Mouse (Mus musculus): ENCODE results near the gene Carns1. TPM values are rescaled to one million over a fixed set of nuclear protein-coding genes. Genes with fewer than 3 reads are reported as not detected.
A peak's percentile ranks its signal among the peaks of the same experiment; 100 is the strongest.

Carns1 gene
- total and polyA plus RNA-seq, 3 experiments: 1.7 to 4.0 (median 3.8) TPM

- DNase-seq (ENCODE audit: extremely low read depth): peak; percentile 73
- H3K9me3 ChIP-seq (replicated peaks; ENCODE audit: low read length): no peaks in the 10 kb centered on the region
- no peaks in the 10 kb centered on the region for H3K27me3 ChIP-seq (replicated peaks)
- peak overlapping the region; percentile 52 for H3K4me2 ChIP-seq (ENCODE audit: insufficient read depth, low read depth, poor library complexity, severe bottlenecking)
- no peak for TF ChIP-seq UBTF (IDR thresholded peaks at IDR 0.05; ENCODE audit: low read depth, low read length)
- TF ChIP-seq NRF1 (IDR thresholded peaks at IDR 0.05; ENCODE audit: low read depth, low read length): 0 out of 2 replicates have a peak, but pooled peaks have one; percentile 38
- TF ChIP-seq SIN3A (IDR thresholded peaks at IDR 0.05; ENCODE audit: low read length): peak; percentile 81; the same call in 1 of the 2 replicates
- TF ChIP-seq PAX5 (IDR thresholded peaks at IDR 0.05; ENCODE audit: low read length): no peak
- TF ChIP-seq MAZ (IDR thresholded peaks at IDR 0.05; ENCODE audit: low read depth, low read length): peak; percentile 88
- TF ChIP-seq ZC3H11A (IDR thresholded peaks at IDR 0.05; ENCODE audit: low read depth, low read length): no peak
- no peak for TF ChIP-seq E2F4 (IDR thresholded peaks at IDR 0.05; ENCODE audit: insufficient replicate concordance, low read depth, low read length)
- peak; percentile 91 for TF ChIP-seq CHD2 (IDR thresholded peaks at IDR 0.05; ENCODE audit: low read length)
- no peak; the same call in 1 of the 2 replicates for TF ChIP-seq RAD21 (IDR thresholded peaks at IDR 0.05; ENCODE audit: low read depth, low read length)
- TF ChIP-seq MAX (IDR thresholded peaks at IDR 0.05; ENCODE audit: low read length): peak; percentile 80
- TF ChIP-seq POLR2AphosphoS2 (IDR thresholded peaks at IDR 0.05; ENCODE audit: low read depth, low read length): peak; percentile 95; the same call in 1 of the 2 replicates
- no peak for TF ChIP-seq SMC3 (IDR thresholded peaks at IDR 0.05; ENCODE audit: low read depth, low read length)
- TF ChIP-seq ZMIZ1 (IDR thresholded peaks at IDR 0.05; ENCODE audit: low read depth, low read length): peak; percentile 80
- peak; percentile 73; the same call in 1 of the 2 replicates for TF ChIP-seq EP300 (IDR thresholded peaks at IDR 0.05; ENCODE audit: low read length)
- TF ChIP-seq NELFE (IDR thresholded peaks at IDR 0.05; ENCODE audit: low read depth, low read length): peak; percentile 81
- TF ChIP-seq MXI1 (IDR thresholded peaks at IDR 0.05; ENCODE audit: low read depth, low read length): peak; percentile 75
- TF ChIP-seq USF2 (conservative IDR thresholded peaks at IDR 0.05; ENCODE audit: low read depth, low read length): no peak; the same call in 1 of the 2 replicates
- TF ChIP-seq MAFK (IDR thresholded peaks at IDR 0.05; ENCODE audit: insufficient replicate concordance, low read length): peak; percentile 68; the same call in 1 of the 2 replicates
- TF ChIP-seq ETS1 (conservative IDR thresholded peaks at IDR 0.05; ENCODE audit: low read depth, low read length): peak; percentile 72
- TF ChIP-seq MEF2A (IDR thresholded peaks at IDR 0.05; ENCODE audit: borderline replicate concordance, low read depth, low read length): peak; percentile 74
- no peak; the same call in 1 of the 2 replicates for TF ChIP-seq RCOR1 (conservative IDR thresholded peaks at IDR 0.05; ENCODE audit: low read depth, low read length)
- TF ChIP-seq BHLHE40 (IDR thresholded peaks at IDR 0.05; ENCODE audit: low read depth, low read length): peak; percentile 93
- peak; percentile 69 for TF ChIP-seq ELF1 (IDR thresholded peaks at IDR 0.05; ENCODE audit: low read depth, low read length)
- peak; percentile 44; the same call in 1 of the 2 replicates for TF ChIP-seq MYC (IDR thresholded peaks at IDR 0.05; ENCODE audit: low read depth, low read length)
- TF ChIP-seq POLR2A (IDR thresholded peaks at IDR 0.05; ENCODE audit: low read depth, low read length): peak; percentile 90
- no peak for TF ChIP-seq USF1 (IDR thresholded peaks at IDR 0.05; ENCODE audit: low read depth, low read length)
- TF ChIP-seq HCFC1 (IDR thresholded peaks at IDR 0.05; ENCODE audit: low read depth, low read length): no peak
- TF ChIP-seq TCF12 (IDR thresholded peaks at IDR 0.05; ENCODE audit: low read depth, low read length): peak; percentile 96
- TF ChIP-seq JUN (IDR thresholded peaks at IDR 0.05; ENCODE audit: insufficient read depth, low read depth, low read length): no peak
- TF ChIP-seq IRF4 (IDR thresholded peaks at IDR 0.05; ENCODE audit: low read depth, low read length): peak; percentile 66
- TF ChIP-seq TBP (conservative IDR thresholded peaks at IDR 0.05; ENCODE audit: low read depth, low read length): peak; percentile 89
- TF ChIP-seq JUND (conservative IDR thresholded peaks at IDR 0.05; ENCODE audit: low read depth, low read length): no peak
- 0 out of 2 replicates have a peak, but pooled peaks have one; percentile 29 for TF ChIP-seq KAT2A (IDR thresholded peaks at IDR 0.05; ENCODE audit: insufficient replicate concordance, low read length)
- TF ChIP-seq CHD1 (IDR thresholded peaks at IDR 0.05; ENCODE audit: low read depth, low read length): peak; percentile 83; the same call in 1 of the 2 replicates
- no peak for TF ChIP-seq ZNF384 (IDR thresholded peaks at IDR 0.05; ENCODE audit: low read depth, low read length)
- peaks cover 20% of the 10 kb centered on the region for H3K79me2 ChIP-seq (replicated peaks; ENCODE audit: control insufficient read depth, extremely low read depth, insufficient read depth, poor library complexity, severe bottlenecking)
- H3K4me1 ChIP-seq (ENCODE audit: control insufficient read depth in 1 of 2, insufficient read depth in 2 of 2): peaks cover 34 to 70% of the 10 kb centered on the region in 2 experiments
- peaks cover 65 to 86% of the 10 kb centered on the region in 2 experiments for H3K36me3 ChIP-seq (replicated peaks in 1 of 2; ENCODE audit: control insufficient read depth in 1 of 2, insufficient read depth in 1 of 2, low read length in 1 of 2)
- dilution Hi-C loops (cut with MboI; ENCODE audit: extremely low pct_ligation_motif_present, extremely low pct_unique_long_range_greater_than_20kb, low sequenced_read_pairs) (no loop called here), in situ Hi-C loops (cut with MboI; ENCODE audit: low pct_ligation_motif_present, low pct_unique_long_range_greater_than_20kb, low sequenced_read_pairs) (no loop called here)
- H3K4me3 ChIP-seq (replicated peaks in 1 of 3; ENCODE audit: low read depth in 2 of 3, low read length in 2 of 3, poor library complexity in 1 of 3): peak overlapping the region; percentile 72 to 82 (median 73)
- H3K9ac ChIP-seq (ENCODE audit: insufficient read depth, low read depth): peak overlapping the region; percentile 96
- H3K27ac ChIP-seq (ENCODE audit: insufficient read depth, low read depth): peak overlapping the region; percentile 90
These were observed 20.6 kb downstream of the Carns1 start for GRCm38 (mm10) chr19:4154437-4155222.
